Mouse (Mus musculus) heart, embryonic 16.5 days (tissue): Measurements from ENCODE around the gene Ppm1f. TPM values are rescaled to one million over a fixed set of nuclear protein-coding genes. Genes with fewer than 3 reads are reported as not detected.

ENCODE experiments used
- ATAC-seq: fragments of 200-750 bp; cut with Nextera tagmentation; replicated peaks from 2 replicates; pipeline ENCODE4 v1.8.0; 2017; ENCODE audit warnings: moderate number of reproducible peaks; ENCODE audit not compliant: insufficient read depth, low FRiP score; ENCODE audit errors: extremely low read depth
- H3K27ac ChIP-seq: fragments of 300-500 bp; sonication (generic); 2 replicates; pipeline ENCODE4 v1.5.1; 2014; ENCODE audit warnings: mild to moderate bottlenecking, low read length, control low read depth, moderate library complexity
- H3K27me3 ChIP-seq: fragments of 300-500 bp; sonication (generic); 2 replicates; pipeline ENCODE4 v1.6.1; 2014; ENCODE audit warnings: low read length, mixed read lengths; ENCODE audit not compliant: control insufficient read depth, insufficient read depth
- H3K36me3 ChIP-seq: fragments of 300-500 bp; sonication (generic); 2 replicates; pipeline ENCODE4 v1.6.1; 2014; ENCODE audit not compliant: control insufficient read depth, insufficient read depth
- H3K4me1 ChIP-seq: fragments of 300-500 bp; sonication (generic); 2 replicates; pipeline ENCODE4 v1.6.1; 2014; ENCODE audit warnings: low read length, mixed read lengths; ENCODE audit not compliant: control insufficient read depth, insufficient read depth
- H3K4me2 ChIP-seq: fragments of 300-500 bp; sonication (generic); 2 replicates; pipeline ENCODE4 v1.6.1; 2014; ENCODE audit warnings: low read depth, mild to moderate bottlenecking, control low read depth, low read length
- H3K4me3 ChIP-seq: fragments of 300-500 bp; sonication (generic); 2 replicates; pipeline ENCODE4 v1.5.1; 2014; ENCODE audit warnings: mild to moderate bottlenecking, control low read depth, low read length
- H3K9ac ChIP-seq: fragments of 300-500 bp; sonication (generic); 2 replicates; pipeline ENCODE4 v1.6.1; 2014; ENCODE audit warnings: low read length, control low read depth
- H3K9me3 ChIP-seq: fragments of 300-500 bp; sonication (generic); replicated peaks from 2 replicates; pipeline ENCODE4 v1.6.1; 2016; ENCODE audit warnings: low read length; ENCODE audit not compliant: control insufficient read depth
- WGBS: fragments of 180-500 bp; shearing (Covaris S2); extraction: QIAGEN DNeasy Blood & Tissue Kit; methylation state at CpG from one replicate; pipeline ENCODE4 v1.1.7; 2014; 5-methylcytosine and 5-hydroxymethylcytosine counted together
- polyA plus RNA-seq: library from polyadenylated mRNA; unstranded; fragments of >200 nt; fragmentation: Nextera tagmentation; extraction: Ambion mirVana; gene quantifications from 2 replicates; pipeline ENCODE4 v1.2.1, GENCODE M21; 2015

The Ppm1f gene
- polyA plus RNA-seq, 1 experiment from 2014 or later = 25.8 TPM

DNA sequence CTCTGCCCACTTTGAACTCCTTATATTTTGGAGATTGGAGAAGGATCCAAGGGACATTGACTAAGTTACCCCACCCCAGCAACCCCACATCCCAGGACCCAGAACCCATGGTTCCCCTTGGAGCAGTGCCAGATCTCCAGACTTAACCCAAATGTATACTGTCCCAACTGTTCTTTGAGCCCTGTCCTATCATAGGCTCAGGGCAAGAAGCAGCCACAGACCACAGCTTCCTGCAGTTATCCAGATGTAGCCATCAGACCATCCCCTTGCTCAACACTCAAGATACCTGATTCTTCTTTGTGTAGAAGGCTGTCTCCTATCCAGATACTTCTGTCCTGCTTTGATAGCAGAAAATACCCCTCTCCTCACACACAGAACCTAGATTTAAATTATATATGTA, 31.1 kb upstream of the Ppm1f start:
- no peaks in the 10 kb centered on the region for H3K27me3 ChIP-seq
- no peak overlapping the region for H3K4me3 ChIP-seq
- H3K4me2 ChIP-seq = no peak overlapping the region
- no peak overlapping the region for H3K27ac ChIP-seq
- H3K9ac ChIP-seq = no peak overlapping the region
- H3K9me3 ChIP-seq = no peaks in the 10 kb centered on the region
- ATAC-seq = no peak
- no peaks in the 10 kb centered on the region for H3K4me1 ChIP-seq
- H3K36me3 ChIP-seq = no peaks in the 10 kb centered on the region

DNA sequence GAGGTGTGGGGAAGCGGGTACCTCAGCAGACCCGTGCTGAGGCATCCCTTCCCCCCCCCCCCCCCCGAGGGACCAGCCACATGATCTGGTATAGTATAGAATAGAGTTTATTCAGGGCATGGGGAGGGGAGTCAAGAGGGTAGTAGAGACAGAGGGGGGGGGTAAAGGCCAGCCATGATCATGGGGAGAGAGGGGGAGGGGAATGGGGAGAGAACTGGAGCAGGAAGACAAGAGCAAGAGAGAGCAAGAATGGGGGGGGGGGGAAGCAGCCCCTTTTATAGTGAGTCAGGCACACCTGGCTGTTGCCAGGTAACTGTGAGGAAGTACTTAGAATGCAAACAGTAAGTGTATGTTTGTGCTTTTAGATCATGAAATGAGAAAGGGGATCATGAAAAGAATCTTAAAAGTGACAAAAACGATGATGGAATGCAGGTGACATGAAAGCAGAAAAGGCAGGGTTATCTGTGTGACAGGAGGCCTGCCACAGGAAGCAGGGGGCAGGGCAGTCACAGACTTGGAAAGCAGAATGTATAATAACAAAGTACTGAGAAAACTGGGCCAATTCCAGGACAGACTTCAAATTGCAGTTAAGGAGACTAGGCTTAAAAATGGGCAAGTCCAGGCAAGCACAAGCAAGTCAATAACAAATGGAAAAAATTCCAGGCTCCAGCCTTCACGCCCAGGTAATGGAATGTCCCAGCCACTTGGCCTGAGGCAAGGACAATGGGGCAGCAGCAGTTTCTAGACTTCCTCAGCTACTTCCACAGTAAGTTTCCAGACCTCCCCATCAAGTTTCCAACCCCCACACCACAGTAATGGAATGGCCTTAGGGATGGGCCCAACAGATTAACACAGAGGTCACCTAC, 30.3 kb upstream of the Ppm1f start:
- H3K36me3 ChIP-seq = no peaks in the 10 kb centered on the region
- no peak overlapping the region for H3K4me3 ChIP-seq
- H3K4me1 ChIP-seq = no peaks in the 10 kb centered on the region
- no peak for ATAC-seq
- H3K27me3 ChIP-seq = no peaks in the 10 kb centered on the region
- WGBS = 48% methylated on average over 4 of the region's 5 CpGs
- H3K4me2 ChIP-seq = no peak overlapping the region
- no peaks in the 10 kb centered on the region for H3K9me3 ChIP-seq
- no peak overlapping the region for H3K9ac ChIP-seq
- H3K27ac ChIP-seq = 0 out of 2 replicates have a peak overlapping the region, but pooled peaks have one; percentile 26

- no peaks in the 10 kb centered on the region for H3K27me3 ChIP-seq
- H3K4me1 ChIP-seq = peaks cover 10% of the 10 kb centered on the region
- H3K4me2 ChIP-seq = peak overlapping the region; percentile 85
- 38% methylated on average over 7 of the region's 7 CpGs for WGBS
- H3K9ac ChIP-seq = peak overlapping the region; percentile 96
- no peaks in the 10 kb centered on the region for H3K9me3 ChIP-seq
- ATAC-seq = 0 out of 2 replicates have a peak, but pooled peaks have one; percentile 5
- peak overlapping the region; percentile 90 for H3K4me3 ChIP-seq
- H3K27ac ChIP-seq = peak overlapping the region; percentile 97
- H3K36me3 ChIP-seq = peaks cover 3% of the 10 kb centered on the region
Measured at GRCm38 (mm10) chr16:16870241-16870616, 26.0 kb upstream of the Ppm1f start.

DNA sequence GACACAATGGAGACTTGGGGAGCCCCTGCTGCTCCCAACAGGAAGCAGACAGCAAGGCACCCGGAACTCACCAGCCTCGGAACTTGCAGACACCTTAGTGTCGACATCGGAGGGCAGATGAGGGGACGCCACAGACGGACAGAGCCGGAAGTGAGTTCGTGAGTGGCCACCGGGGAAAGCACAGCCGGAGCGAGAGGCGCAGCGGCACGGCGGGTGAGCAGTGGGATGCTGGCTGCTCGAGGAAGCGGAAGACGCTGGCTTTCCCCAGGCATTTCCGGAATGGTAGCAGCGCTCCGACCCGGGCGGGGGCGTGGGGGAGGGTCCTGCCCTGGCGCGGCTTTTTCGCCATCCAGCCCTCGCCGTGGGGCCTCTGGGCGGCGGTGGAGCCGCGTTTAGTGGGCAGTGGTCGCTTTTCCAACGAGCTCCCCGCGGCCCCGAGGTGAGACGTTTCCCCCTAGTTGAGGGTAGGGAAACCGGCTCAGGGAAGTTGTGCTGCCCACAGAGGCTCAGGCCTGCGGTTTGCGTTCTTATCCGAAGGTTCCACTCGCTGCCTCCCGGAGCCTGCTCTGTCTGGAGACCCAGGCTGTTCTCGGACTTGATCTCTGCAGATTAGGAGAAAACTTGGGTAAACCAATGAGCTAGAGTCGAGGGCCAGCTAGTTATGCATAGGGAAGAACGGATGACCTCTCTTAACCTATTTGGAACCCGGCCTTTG, 25.5 kb upstream of the Ppm1f start, which contains the start of the genes Top3b and Vpreb1:
Gene Top3b, plus strand, starts transcription at position 120 of the 715 bp plus-strand sequence.
Gene Vpreb1, minus strand, starts transcription at position 227 of the 715 bp plus-strand sequence.
- peak within 1 kb of the TSS; percentile 96 for H3K9ac ChIP-seq
- peaks cover 4% of the 10 kb centered on the region for H3K36me3 ChIP-seq
- H3K4me2 ChIP-seq = peak within 1 kb of the TSS; percentile 85
- under 1% methylated on average over 49 of the region's 49 CpGs for WGBS
- H3K4me3 ChIP-seq = peak within 1 kb of the TSS; percentile 90
- H3K27me3 ChIP-seq = no peaks in the 10 kb centered on the region
- H3K4me1 ChIP-seq = peaks cover 10% of the 10 kb centered on the region
- no peaks in the 10 kb centered on the region for H3K9me3 ChIP-seq
- peak within 1 kb of the TSS; percentile 97 for H3K27ac ChIP-seq
- peak; percentile 93 for ATAC-seq

DNA sequence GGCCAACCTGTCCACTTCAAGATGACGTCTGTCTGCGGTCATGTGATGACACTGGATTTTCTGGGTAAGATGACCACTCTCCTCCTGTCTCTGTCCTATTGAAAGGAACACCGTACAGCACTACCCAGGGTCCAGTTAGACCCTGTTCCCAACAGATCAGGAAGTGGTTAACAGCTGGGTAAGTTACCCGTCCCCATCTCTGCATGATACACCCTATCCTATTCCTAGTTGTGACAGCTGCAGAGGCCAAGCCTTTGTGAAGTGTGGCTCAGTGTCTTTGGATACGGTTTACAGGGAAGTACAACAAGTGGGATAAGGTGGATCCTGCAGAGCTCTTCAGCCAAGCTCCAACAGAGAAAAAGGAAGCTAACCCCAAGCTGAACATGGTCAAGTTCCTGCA, 17.2 kb upstream of the Ppm1f start:
- Histone ChIP-seq H3K9ac (no peak overlapping the region), H3K4me2 (no peak overlapping the region), H3K4me3 (no peak overlapping the region), H3K9me3 (peaks cover 3% of the 10 kb centered on the region; the same call in 1 of the 2 replicates), H3K4me1 (no peaks in the 10 kb centered on the region), H3K27me3 (no peaks in the 10 kb centered on the region), H3K36me3 (peaks cover 61% of the 10 kb centered on the region), H3K27ac (no peak overlapping the region)
- WGBS = 88% methylated on average over 5 of the region's 5 CpGs
- no peak for ATAC-seq

DNA sequence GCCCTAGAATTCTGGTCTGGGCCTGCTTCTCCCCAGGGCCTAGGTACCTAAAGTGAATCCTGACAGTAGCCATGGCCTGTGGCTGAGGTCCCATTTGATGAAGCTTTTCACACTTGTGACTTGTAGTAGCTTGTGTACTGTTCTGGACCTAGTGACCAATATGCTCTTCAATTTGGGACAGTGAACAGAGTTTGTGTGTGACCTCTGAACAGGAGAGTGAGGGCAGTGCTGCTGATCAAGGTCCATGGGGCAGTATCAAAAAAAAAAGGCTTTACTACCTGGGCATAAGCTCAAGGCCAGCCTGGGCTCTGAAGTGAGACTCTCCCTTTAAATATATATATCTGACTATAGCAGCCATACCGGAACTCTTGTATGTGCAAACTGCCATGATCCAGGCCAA, 7.9 kb upstream of the Ppm1f start:
- 91% methylated on average over 1 of the region's 1 CpGs for WGBS
- no peak for ATAC-seq

GRCm38 (mm10) chr16:16892366-16892765, 3.9 kb upstream of the Ppm1f start:
- Histone ChIP-seq H3K27ac (no peak overlapping the region), H3K27me3 (no peaks in the 10 kb centered on the region), H3K9ac (no peak overlapping the region), H3K4me1 (peaks cover 4% of the 10 kb centered on the region; the same call in 1 of the 2 replicates), H3K36me3 (peaks cover 54% of the 10 kb centered on the region), H3K9me3 (no peaks in the 10 kb centered on the region), H3K4me2 (no peak overlapping the region), H3K4me3 (no peak overlapping the region)
- WGBS = 91% methylated on average over 7 of the region's 7 CpGs
- ATAC-seq = no peak

More for the DNA sequence above, 7.9 kb upstream of the Ppm1f start:
- no peaks in the 10 kb centered on the region for H3K27me3 ChIP-seq
- H3K4me1 ChIP-seq = no peaks in the 10 kb centered on the region
- no peak overlapping the region for H3K4me3 ChIP-seq
- peaks cover 87% of the 10 kb centered on the region for H3K36me3 ChIP-seq
- H3K9me3 ChIP-seq = no peaks in the 10 kb centered on the region
- H3K4me2 ChIP-seq = no peak overlapping the region
- H3K9ac ChIP-seq = no peak overlapping the region
- no peak overlapping the region for H3K27ac ChIP-seq

DNA sequence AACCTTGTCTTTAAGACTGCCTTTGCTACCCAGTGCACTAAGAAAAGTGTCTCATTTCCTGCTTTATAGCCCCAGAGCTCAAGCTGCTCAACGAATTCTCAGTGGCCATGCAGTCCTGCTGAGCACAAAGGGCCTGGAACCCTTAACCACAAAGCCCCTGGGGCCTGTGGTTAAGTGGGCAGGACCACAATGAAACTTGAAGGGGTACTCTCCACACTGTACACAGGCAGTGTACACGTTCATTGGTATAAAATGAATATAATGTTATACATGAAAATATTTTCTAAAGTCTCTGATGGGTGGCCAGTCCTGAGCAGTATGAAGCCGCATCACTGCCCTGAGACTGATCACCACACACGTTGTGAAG, 271 bp upstream of the Ppm1f start:
- Histone ChIP-seq H3K4me3 (peak overlapping the region; percentile 75), H3K4me1 (peaks cover 4% of the 10 kb centered on the region; the same call in 1 of the 2 replicates), H3K9ac (peak overlapping the region; percentile 31; the same call in 1 of the 2 replicates), H3K27ac (peak overlapping the region; percentile 57; the same call in 1 of the 2 replicates), H3K4me2 (peak overlapping the region; percentile 92; the same call in 1 of the 2 replicates), H3K36me3 (peaks cover 26% of the 10 kb centered on the region), H3K27me3 (no peaks in the 10 kb centered on the region), H3K9me3 (no peaks in the 10 kb centered on the region)
- ATAC-seq = 0 out of 2 replicates have a peak, but pooled peaks have one; percentile 18
- 25% methylated on average over 4 of the region's 4 CpGs for WGBS
